Mouse (Mus musculus) lung, embryonic 15.5 days (tissue): ENCODE measurements around the gene Sult1d1. TPM values are rescaled to one million over a fixed set of nuclear protein-coding genes. Genes with fewer than 3 reads are reported as not detected.
"Not testable (repeated sequence)": the region's sequence is repeated elsewhere in the genome, so short reads cannot be mapped to it uniquely, and the experiment has no call there.

Experiments used
- ATAC-seq: fragments of 200-750 bp; cut with Nextera tagmentation; 2 replicates; pipeline ENCODE4 v1.8.0; 2017; ENCODE audit warnings: moderate number of reproducible peaks, borderline replicate concordance; ENCODE audit not compliant: low FRiP score, low TSS enrichment; ENCODE audit errors: extremely low read depth
- H3K27ac ChIP-seq: fragments of 300-500 bp; sonication (generic); 2 replicates; pipeline ENCODE4 v1.5.1; 2015; ENCODE audit warnings: moderate library complexity, mild to moderate bottlenecking, inconsistent platforms
- H3K27me3 ChIP-seq: fragments of 300-500 bp; sonication (generic); 2 replicates; pipeline ENCODE4 v1.6.1; 2015; ENCODE audit warnings: inconsistent platforms
- H3K36me3 ChIP-seq: fragments of 300-500 bp; sonication (generic); 2 replicates; pipeline ENCODE4 v1.6.1; 2015; ENCODE audit warnings: inconsistent platforms
- H3K4me1 ChIP-seq: fragments of 300-500 bp; sonication (generic); 2 replicates; pipeline ENCODE4 v1.6.1; 2015; ENCODE audit warnings: inconsistent platforms
- H3K4me2 ChIP-seq: fragments of 300-500 bp; sonication (generic); 2 replicates; pipeline ENCODE4 v1.6.1; 2015; ENCODE audit warnings: inconsistent platforms, mild to moderate bottlenecking, moderate library complexity
- H3K4me3 ChIP-seq: fragments of 300-500 bp; sonication (generic); 2 replicates; pipeline ENCODE4 v1.5.1; 2015; ENCODE audit warnings: mild to moderate bottlenecking, inconsistent platforms
- H3K9ac ChIP-seq: fragments of 300-500 bp; sonication (generic); 2 replicates; pipeline ENCODE4 v1.6.1; 2015; ENCODE audit warnings: inconsistent platforms
- H3K9me3 ChIP-seq: fragments of 300-500 bp; sonication (generic); 2 replicates; pipeline ENCODE4 v1.6.1; 2016; ENCODE audit warnings: inconsistent platforms
- WGBS: fragments of 180-500 bp; shearing (Covaris S2); methylation state at CpG from one replicate; pipeline ENCODE4 v1.1.7; 2015; 5-methylcytosine and 5-hydroxymethylcytosine counted together
- microRNA-seq: library from miRNA; unstranded; fragments of <30 nt; microRNA quantifications from one replicate; pipeline ENCODE4, GENCODE M21; 2016
- polyA plus RNA-seq: library from polyadenylated mRNA; unstranded; fragments of >200 nt; fragmentation: Nextera tagmentation; extraction: Ambion mirVana; gene quantifications from 2 replicates; pipeline ENCODE4 v1.2.1, GENCODE M21; 2015

Gene Sult1d1
- polyA plus RNA-seq, 1 experiment from 2014 or later, result 0.24 TPM

- Histone ChIP-seq H3K9ac (no peak overlapping the region), H3K4me1 (no peaks in the 10 kb centered on the region), H3K27ac (no peak overlapping the region), H3K27me3 (no peaks in the 10 kb centered on the region), H3K9me3 (no peaks in the 10 kb centered on the region), H3K4me3 (no peak overlapping the region), H3K4me2 (no peak overlapping the region), H3K36me3 (no peaks in the 10 kb centered on the region)
- 64% methylated on average over 4 of the region's 4 CpGs for WGBS
- no peak for ATAC-seq
Measured at GRCm38 (mm10) chr5:87562526-87562925, 6.3 kb downstream of the Sult1d1 start.

- Histone ChIP-seq H3K9ac (no peak overlapping the region), H3K4me2 (no peak overlapping the region), H3K9me3 (no peaks in the 10 kb centered on the region), H3K27ac (no peak overlapping the region), H3K4me1 (no peaks in the 10 kb centered on the region), H3K27me3 (no peaks in the 10 kb centered on the region), H3K36me3 (no peaks in the 10 kb centered on the region), H3K4me3 (no peak overlapping the region)
- WGBS, result 62% methylated on average over 5 of the region's 5 CpGs
- ATAC-seq, result no peak
Measured at GRCm38 (mm10) chr5:87560145-87560544, 8.7 kb downstream of the Sult1d1 start.

DNA sequence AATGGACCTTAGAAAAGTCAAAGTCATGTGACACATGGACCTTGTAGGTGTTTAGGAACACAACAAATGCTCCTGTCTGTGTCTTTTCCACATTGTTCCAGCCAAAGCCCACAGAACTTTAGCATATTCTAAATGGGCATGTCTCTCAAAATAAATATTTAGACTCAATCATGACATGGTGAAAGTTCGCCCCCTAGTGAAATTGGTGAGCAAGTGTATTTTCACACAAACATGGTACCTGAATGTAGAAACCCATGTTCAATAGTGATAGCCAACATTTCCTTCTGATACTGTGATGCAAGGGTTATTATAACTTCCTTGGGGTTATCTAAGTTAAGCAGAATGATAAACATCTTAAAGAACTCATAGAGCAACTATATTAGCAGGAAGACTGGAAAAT, 17.9 kb downstream of the Sult1d1 start:
- H3K4me3 ChIP-seq, result no peak overlapping the region
- no peak for ATAC-seq
- H3K4me2 ChIP-seq, result no peak overlapping the region
- no peak overlapping the region for H3K9ac ChIP-seq
- no peaks in the 10 kb centered on the region for H3K27me3 ChIP-seq
- WGBS, result 36% methylated on average over 1 of the region's 1 CpGs
- H3K9me3 ChIP-seq, result no peaks in the 10 kb centered on the region
- H3K36me3 ChIP-seq, result no peaks in the 10 kb centered on the region
- no peaks in the 10 kb centered on the region for H3K4me1 ChIP-seq
- H3K27ac ChIP-seq, result no peak overlapping the region

DNA sequence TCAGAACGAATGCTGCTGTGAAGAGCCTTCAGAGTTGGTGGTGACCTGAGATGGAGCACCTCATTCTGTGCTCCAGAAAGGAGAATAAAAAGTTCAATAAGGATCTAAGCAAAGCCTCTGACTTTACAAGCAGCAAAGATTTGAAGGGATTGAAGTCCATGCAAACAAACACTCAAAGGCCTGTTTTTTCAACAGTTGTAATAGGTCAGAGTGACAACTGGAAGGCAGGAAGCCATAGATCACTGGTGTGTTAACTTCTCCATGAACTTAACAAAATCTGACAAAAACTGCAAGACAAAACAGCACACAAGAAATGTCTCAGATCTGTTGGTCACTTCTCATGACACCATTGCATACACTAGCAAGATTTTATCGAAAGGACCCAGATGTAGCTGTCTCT, 30.7 kb downstream of the Sult1d1 start, which contains the start of gene Sult1b1:
TSS of gene Sult1b1 (minus strand) at position 85 of the 400 bp plus-strand sequence.
- H3K27me3 ChIP-seq, result no peaks in the 10 kb centered on the region
- WGBS, result 68% methylated on average over 2 of the region's 2 CpGs
- no peaks in the 10 kb centered on the region for H3K9me3 ChIP-seq
- H3K4me2 ChIP-seq, result no peak within 1 kb of the TSS
- H3K36me3 ChIP-seq, result no peaks in the 10 kb centered on the region
- no peak within 1 kb of the TSS for H3K4me3 ChIP-seq
- H3K9ac ChIP-seq, result no peak within 1 kb of the TSS
- H3K4me1 ChIP-seq, result no peaks in the 10 kb centered on the region
- no peak within 1 kb of the TSS for H3K27ac ChIP-seq
- ATAC-seq, result no peak

DNA sequence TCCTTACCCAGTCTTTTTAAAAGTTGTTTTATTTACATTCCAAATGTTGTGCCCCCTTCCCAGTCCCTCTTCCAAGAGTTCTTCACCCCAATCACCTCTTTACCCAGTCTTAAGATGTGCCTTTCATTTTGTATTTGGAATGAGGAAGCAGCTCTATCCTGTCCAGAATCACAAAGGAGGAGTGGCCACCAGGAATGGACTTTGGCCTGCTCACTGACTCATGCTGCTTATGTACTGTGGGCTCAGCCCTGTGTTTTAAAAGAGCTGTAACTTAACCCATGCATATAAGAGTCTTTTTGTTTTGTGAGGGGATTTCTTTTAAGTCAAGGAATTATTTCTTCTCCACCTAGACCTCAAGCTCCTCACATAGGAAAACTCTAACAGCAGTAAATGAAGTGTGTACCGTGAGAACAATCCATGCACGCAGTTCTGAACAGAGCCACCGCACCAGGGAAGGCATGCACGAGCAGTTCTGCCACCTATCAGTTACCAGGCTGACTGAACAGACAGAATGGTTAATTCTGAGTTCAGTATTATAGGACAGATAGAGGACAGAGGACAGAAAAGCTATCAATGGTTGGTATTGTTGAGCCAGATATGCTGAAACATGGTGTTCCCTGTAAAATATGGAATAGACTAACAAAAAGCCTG, 32.7 kb downstream of the Sult1d1 start:
- Histone ChIP-seq H3K4me3 (no peak overlapping the region), H3K4me2 (no peak overlapping the region), H3K9me3 (no peaks in the 10 kb centered on the region), H3K36me3 (no peaks in the 10 kb centered on the region), H3K4me1 (no peaks in the 10 kb centered on the region), H3K27ac (no peak overlapping the region), H3K27me3 (no peaks in the 10 kb centered on the region), H3K9ac (no peak overlapping the region)
- WGBS, result 83% methylated on average over 4 of the region's 4 CpGs
- ATAC-seq, result no peak

GRCm38 (mm10) chr5:87532288-87532687, 36.5 kb downstream of the Sult1d1 start:
- 45% methylated on average over 2 of the region's 2 CpGs for WGBS
- ATAC-seq, result no peak
- no peaks in the 10 kb centered on the region for H3K4me1 ChIP-seq
- H3K36me3 ChIP-seq, result no peaks in the 10 kb centered on the region
- H3K9ac ChIP-seq, result no peak overlapping the region
- H3K4me3 ChIP-seq, result no peak overlapping the region
- H3K27ac ChIP-seq, result no peak overlapping the region
- H3K9me3 ChIP-seq, result no peaks in the 10 kb centered on the region
- no peak overlapping the region for H3K4me2 ChIP-seq
- H3K27me3 ChIP-seq, result no peaks in the 10 kb centered on the region

GRCm38 (mm10) chr5:87523561-87523960, 45.3 kb downstream of the Sult1d1 start:
- H3K36me3 ChIP-seq, H3K9ac ChIP-seq, H3K27me3 ChIP-seq, ATAC-seq, H3K4me1 ChIP-seq, H3K4me3 ChIP-seq, H3K4me2 ChIP-seq, H3K27ac ChIP-seq, H3K9me3 ChIP-seq: not testable (repeated sequence)
- 88% methylated on average over 2 of the region's 2 CpGs for WGBS

DNA sequence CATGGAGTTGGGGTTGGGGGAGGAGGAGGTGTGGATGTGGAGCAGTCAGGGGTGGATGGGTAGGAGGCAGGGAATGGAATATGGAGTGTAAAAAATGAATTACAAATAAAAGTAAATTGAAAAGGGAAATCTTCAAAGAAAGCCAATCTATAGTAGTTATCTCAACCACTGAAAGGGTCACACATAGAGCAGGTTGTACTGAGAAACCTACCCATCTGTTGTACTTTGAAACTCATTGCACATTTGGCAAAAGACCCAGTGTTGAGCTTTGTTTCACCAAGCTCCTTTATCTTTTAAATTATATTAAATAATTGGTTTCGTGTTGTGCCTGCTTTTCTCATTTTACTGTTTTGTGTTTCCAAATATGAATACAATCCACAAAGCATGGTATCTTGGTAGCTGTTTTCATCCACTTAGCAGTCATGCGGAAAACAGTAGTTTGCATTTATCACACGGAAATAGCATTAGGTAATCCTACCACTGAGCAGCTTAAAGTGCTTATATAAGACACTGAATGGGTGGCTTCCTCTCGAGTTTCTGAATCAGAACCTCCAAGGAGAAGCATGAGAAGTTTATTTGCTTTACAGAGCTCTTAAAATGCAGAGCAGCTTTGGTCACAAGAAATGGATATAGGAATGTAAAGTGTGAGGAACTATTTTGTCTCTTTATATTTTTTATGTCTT, 62.9 kb downstream of the Sult1d1 start:
- ATAC-seq, result no peak
- H3K27me3 ChIP-seq, result no peaks in the 10 kb centered on the region
- 51% methylated on average over 4 of the region's 4 CpGs for WGBS

More for the DNA sequence above, 62.9 kb downstream of the Sult1d1 start:
- Histone ChIP-seq H3K4me3 (no peak overlapping the region), H3K9ac (no peak overlapping the region), H3K4me1 (no peaks in the 10 kb centered on the region), H3K36me3 (no peaks in the 10 kb centered on the region), H3K9me3 (no peaks in the 10 kb centered on the region), H3K4me2 (no peak overlapping the region), H3K27ac (no peak overlapping the region)

Small RNA genes within 50 kb of the gene (microRNA-seq; reads per million reads assigned to microRNA genes)
- 0.74 reads per million for gene Mir3969

Other genes with a start within 250 kb of the Sult1d1 start
- gene Ugt2a3, start 231.8 kb downstream of the Sult1d1 start, polyA plus RNA-seq, result not detected in 2 replicates
- not detected in 2 replicates for gene Ugt2b38, start 144.8 kb downstream of the Sult1d1 start, polyA plus RNA-seq
- not detected in 2 replicates for gene Ugt2a2, start 86.8 kb downstream of the Sult1d1 start, polyA plus RNA-seq
- gene Gm43638, start 82.2 kb downstream of the Sult1d1 start, polyA plus RNA-seq, result not detected in 2 replicates
- gene Ugt2a1, start 78.2 kb downstream of the Sult1d1 start, polyA plus RNA-seq, result not detected in 2 replicates
- not detected in 2 replicates for gene Sult1b1, start 30.8 kb downstream of the Sult1d1 start, polyA plus RNA-seq
- not detected in 2 replicates for gene Sult1e1, start 22.6 kb upstream of the Sult1d1 start, polyA plus RNA-seq
- not detected in 2 replicates for gene Csn1s1, start 97.2 kb upstream of the Sult1d1 start, polyA plus RNA-seq
- 0.40 TPM in 1 of 2 replicates, not detected in the other for gene Csn2, start 130.6 kb upstream of the Sult1d1 start, polyA plus RNA-seq
- not detected in 2 replicates for gene Csn1s2a, start 205.5 kb upstream of the Sult1d1 start, polyA plus RNA-seq
- not detected in 2 replicates for gene Csn1s2b, start 239.1 kb upstream of the Sult1d1 start, polyA plus RNA-seq